ENCODE assay signal across 8 mouse cellular contexts in the genomic region with DNA sequence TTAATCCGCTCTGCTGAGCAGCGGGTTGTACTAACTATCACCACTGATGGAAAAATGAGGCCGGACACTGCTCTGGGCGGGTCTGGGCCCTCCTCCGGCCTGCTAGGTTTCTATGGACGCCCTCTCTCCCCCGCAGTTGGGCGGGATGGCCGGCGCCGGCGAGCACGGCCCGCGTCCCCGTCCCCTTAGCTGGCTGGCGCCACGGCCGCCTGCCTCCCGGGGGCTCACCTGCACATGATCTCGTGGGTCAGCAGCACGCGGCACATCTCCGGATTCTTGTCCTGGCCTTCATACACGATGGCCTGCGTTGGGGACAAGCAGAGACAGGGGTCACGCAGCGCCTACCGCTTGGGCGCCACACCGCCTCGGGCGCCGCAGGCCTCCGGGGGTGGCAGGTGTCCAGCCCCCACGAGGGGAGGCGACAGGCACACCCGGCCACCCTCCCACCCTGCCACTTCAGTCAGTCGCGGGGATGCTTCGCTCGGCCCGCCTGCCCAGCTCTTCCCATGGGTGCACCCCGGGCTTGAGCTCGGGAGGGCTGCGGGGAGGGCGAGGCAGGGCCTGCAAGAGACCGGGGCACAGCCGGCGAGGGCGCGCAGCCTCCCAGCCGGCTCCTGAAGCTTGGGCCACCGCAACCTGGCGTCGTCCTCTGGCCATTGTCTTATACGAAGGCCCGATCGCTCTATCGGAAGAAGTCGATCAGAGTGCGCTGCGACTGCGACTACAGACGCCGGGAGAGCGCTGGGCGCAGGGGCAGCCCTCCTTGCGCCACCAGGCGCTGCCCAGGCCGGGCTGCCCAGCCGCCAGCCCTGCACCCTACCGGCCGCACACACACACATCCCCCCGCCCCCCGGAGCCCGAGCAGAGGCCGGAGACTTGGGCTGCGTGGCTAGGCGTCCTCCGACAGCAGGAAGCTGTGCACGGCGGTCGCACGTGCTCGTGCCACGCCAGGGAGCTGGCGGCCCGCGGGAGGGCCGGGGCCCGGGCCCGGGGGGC. TPM values are rescaled to one million over a fixed set of nuclear protein-coding genes. Genes with fewer than 3 reads are reported as not detected.
DNase-seq lines count a peak whose midpoint lies in the region; ATAC-seq and TF ChIP-seq lines count a peak whose summit lies in the region.

No protein-coding gene starts in this region.

- peak overlapping the region; percentile 58 for H3K4me2 ChIP-seq in kidney, postnatal 0 days (ENCODE audit: low read length)

- peaks cover 47% of the 10 kb centered on the region for H3K9me3 ChIP-seq in G1E (replicated peaks)
- H3K9me3 ChIP-seq in kidney, postnatal 0 days (replicated peaks; ENCODE audit: low read length), result no peaks in the 10 kb centered on the region

- H3K27me3 ChIP-seq in G1E (ENCODE audit: insufficient read depth, low read length), result no peaks in the 10 kb centered on the region
- H3K27me3 ChIP-seq in kidney, postnatal 0 days (ENCODE audit: insufficient read depth, low read length), result peaks cover 64% of the 10 kb centered on the region

- H3K27ac ChIP-seq in kidney, postnatal 0 days, result no peak overlapping the region

- no peak for ATAC-seq in G1E (ENCODE audit: extremely low read depth, insufficient number of reproducible peaks, low FRiP score, poor library complexity, severe bottlenecking)
- peak; percentile 49 for ATAC-seq in kidney, postnatal 0 days (replicated peaks; ENCODE audit: low FRiP score, low read depth)

- H3K9ac ChIP-seq in kidney, postnatal 0 days (ENCODE audit: low read depth, low read length), result no peak overlapping the region

- H3K4me3 ChIP-seq in G1E (ENCODE audit: low read depth, low read length), result peak overlapping the region; percentile 40; the same call in 1 of the 2 replicates
- peak overlapping the region; percentile 22 for H3K4me3 ChIP-seq in kidney, postnatal 0 days (replicated peaks; ENCODE audit: low read depth, low read length)

- peak; percentile 10 for DNase-seq in A20 (ENCODE audit: low read depth, low spot score)
- DNase-seq in G1E (ENCODE audit: low spot score), result no peak
- DNase-seq in gastrocnemius, postnatal 25 days, result peak; percentile 58
- no peak for DNase-seq in kidney, postnatal 0 days (ENCODE audit: low spot score)
- DNase-seq in retina, embryonic 14.5 days (ENCODE audit: low spot score), result peak; percentile 70
- DNase-seq in urinary bladder, adult 18-20 months (ENCODE audit: low spot score in 2 of 2), result no peak
- DNase-seq in left cerebral cortex, adult 18-20 months (ENCODE audit: low spot score in 2 of 2), result no peak
- no peak for DNase-seq in right cerebral cortex, adult 18-20 months

- no peaks in the 10 kb centered on the region for H3K36me3 ChIP-seq in G1E (replicated peaks)
- H3K36me3 ChIP-seq in kidney, postnatal 0 days (ENCODE audit: insufficient read depth, low read length), result no peaks in the 10 kb centered on the region

- no peak for TF ChIP-seq CTCF in G1E (IDR thresholded peaks at IDR 0.05; ENCODE audit: low read depth, low read length)
- TF ChIP-seq CTCF in kidney, postnatal 0 days (IDR thresholded peaks at IDR 0.05; ENCODE audit: low read depth), result peak; percentile 7; the same call in 1 of the 2 replicates

- H3K4me1 ChIP-seq in G1E (ENCODE audit: insufficient read depth, low read depth, low read length), result no peaks in the 10 kb centered on the region
- peaks cover 26% of the 10 kb centered on the region for H3K4me1 ChIP-seq in kidney, postnatal 0 days (replicated peaks; ENCODE audit: insufficient read depth, low read length)

- 3% methylated on average over 92 of the region's 93 CpGs for WGBS in kidney, postnatal 0 days

RNA-seq across cellular contexts. Expression of gene Ebf3, which starts 4.9 kb away (rescaled TPM):
- total RNA-seq in G1E (2014; fragmentation: Nextera tagmentation) (not detected in 2 replicates), G1E (2017) (0.06 and 0.16 TPM in 2 replicates)
- not detected in 2 replicates for polyA plus RNA-seq in G1E (2012)
- 1 to 10 TPM; 6.6 to 8.6 TPM for total RNA-seq in gastrocnemius, postnatal 25 days (2021)
- 0.22 and 0.30 TPM in 2 replicates for polyA plus RNA-seq in kidney, postnatal 0 days (2015; fragmentation: Nextera tagmentation; extraction: Ambion mirVana)
- under 1 TPM; 0.30 to 0.63 TPM for total RNA-seq in left cerebral cortex, adult 18-20 months (2021)

Comparison
In these comparisons a context has a peak if more than half of its experiments do, and no peak if none do; other contexts are left out.
1. DNase-seq: peak in A20 (single experiment), gastrocnemius, postnatal 25 days (single experiment) and retina, embryonic 14.5 days (single experiment); none in G1E (single experiment), kidney, postnatal 0 days (single experiment), urinary bladder, adult 18-20 months (0 of 2), left cerebral cortex, adult 18-20 months (0 of 2) and right cerebral cortex, adult 18-20 months (single experiment).
2. RNA of gene Ebf3, which starts 4.9 kb away (total RNA-seq): 6.6 to 8.6 TPM in gastrocnemius, postnatal 25 days; 0.30 to 0.63 TPM in left cerebral cortex, adult 18-20 months and 0.06 to 0.16 TPM in G1E; every median in the first group is over 4 times any median in the second.